Mouse (Mus musculus): ENCODE data around the gene Myom3. TPM values are rescaled to one million over a fixed set of nuclear protein-coding genes. Genes with fewer than 3 reads are reported as not detected.

Myom3 gene
- total RNA-seq, 2 experiments from 2014 or later = 23.1 to 57.4 TPM

- intact Hi-C loops (cut with DNase I) = no loop called here
- DNase-seq = no peak
Observed at GRCm38 (mm10) chr4:135850411-135851095, 91.0 kb downstream of the Myom3 start.

- DNase-seq = no peak
- intact Hi-C loops (cut with DNase I) = no loop called here
Observed at GRCm38 (mm10) chr4:135851942-135852341, 92.4 kb downstream of the Myom3 start.

GRCm38 (mm10) chr4:135853987-135854546 is 94.6 kb downstream of the Myom3 start:
- no peak for DNase-seq
- intact Hi-C loops (cut with DNase I) = no loop called here

GRCm38 (mm10) chr4:135854630-135855029 is 95.1 kb downstream of the Myom3 start:
- intact Hi-C loops (cut with DNase I) = no loop called here
- DNase-seq = no peak

GRCm38 (mm10) chr4:135855080-135855479 is 95.6 kb downstream of the Myom3 start:
- DNase-seq = no peak
- intact Hi-C loops (cut with DNase I) = no loop called here

- intact Hi-C loops (cut with DNase I) = loop anchor here (2.0 kb wide), 1 partner anchor 17 kb away; the partner anchor contains the start of gene Pnrc2
Observed at GRCm38 (mm10) chr4:135855536-135856222, 96.2 kb downstream of the Myom3 start, which contains the start of gene Srsf10. TSS of gene Srsf10 (plus strand) at chr4:135855747.

GRCm38 (mm10) chr4:135856223-135857091 is 96.9 kb downstream of the Myom3 start:
- intact Hi-C loops (cut with DNase I) = loop anchor here (2.0 kb wide), 1 partner anchor 16 kb away; the partner anchor contains the start of gene Pnrc2
- peak; percentile 53 to 61 for DNase-seq

More at GRCm38 (mm10) chr4:135855536-135856222, 96.2 kb downstream of the Myom3 start, which contains the start of gene Srsf10:
- DNase-seq = peak; percentile 88 to 94

- no peak for DNase-seq
- intact Hi-C loops (cut with DNase I) = loop anchor here (2.0 kb wide), 1 partner anchor 15 kb away; the partner anchor contains the start of gene Pnrc2
Observed at GRCm38 (mm10) chr4:135857597-135858186, 98.2 kb downstream of the Myom3 start.

Other genes starting within 250 kb of the Myom3 start
- under 1 TPM; 0.08 to 0.20 TPM for gene Grhl3, start 186.1 kb upstream of the Myom3 start, total RNA-seq (2021)
- under 1 TPM; 0.23 to 0.35 TPM for gene Ifnlr1, start 73.4 kb upstream of the Myom3 start, total RNA-seq (2021)
- gene Il22ra1, start 31.5 kb upstream of the Myom3 start, total RNA-seq (2021) = not detected
- gene Srsf10, start 96.0 kb downstream of the Myom3 start, total RNA-seq (2021) = 10 to 100 TPM; 23.7 to 23.9 TPM
- 10 to 100 TPM; 25.4 to 31.2 TPM for gene Pnrc2, start 114.1 kb downstream of the Myom3 start, total RNA-seq (2021)
- gene Cnr2, start 135.7 kb downstream of the Myom3 start, total RNA-seq (2021) = under 1 TPM; 0.07 to 0.08 TPM
- gene Fuca1, start 161.0 kb downstream of the Myom3 start, total RNA-seq (2021) = 10 to 100 TPM; 16.4 to 18.7 TPM
- 10 to 100 TPM; 38.7 to 39.0 TPM for gene Hmgcl, start 186.7 kb downstream of the Myom3 start, total RNA-seq (2021)
- under 1 TPM; 0.49 to 0.69 TPM for gene Gale, start 204.0 kb downstream of the Myom3 start, total RNA-seq (2021)
- gene Lypla2, start 212.9 kb downstream of the Myom3 start, total RNA-seq (2021) = 10 to 100 TPM; 22.8 to 27.2 TPM
- 10 to 100 TPM; 21.3 to 23.9 TPM for gene Pithd1, start 227.5 kb downstream of the Myom3 start, total RNA-seq (2021)

Data from gastrocnemius, postnatal 36 days (tissue).